Mouse (Mus musculus) thymus, adult 2 months (tissue): ENCODE measurements at regions not wholly inside any gene's neighbourhood (a gene's known extent, or its start where the extent isn't known, plus 50 kb on each side); places are given as distances from the start of the nearest gene placed in this dataset.

Experiments
- CTCF ChIP-seq: fragments of 200-500 bp; IDR thresholded peaks from 2 replicates; pipeline ENCODE4 v1.5.1; 2012; ENCODE audit warnings: mild to moderate bottlenecking, control low read depth, low read length, moderate library complexity, borderline replicate concordance; ENCODE audit not compliant: control insufficient read depth, poor library complexity, insufficient read depth; ENCODE audit errors: extremely low read depth
- POLR2A ChIP-seq: fragments of 200-500 bp; IDR thresholded peaks from 2 replicates; pipeline ENCODE4 v1.6.1; 2012; ENCODE audit warnings: mild to moderate bottlenecking, low read length, control low read depth, moderate library complexity; ENCODE audit not compliant: control insufficient read depth, poor library complexity, insufficient read depth; ENCODE audit errors: extremely low read depth

DNA sequence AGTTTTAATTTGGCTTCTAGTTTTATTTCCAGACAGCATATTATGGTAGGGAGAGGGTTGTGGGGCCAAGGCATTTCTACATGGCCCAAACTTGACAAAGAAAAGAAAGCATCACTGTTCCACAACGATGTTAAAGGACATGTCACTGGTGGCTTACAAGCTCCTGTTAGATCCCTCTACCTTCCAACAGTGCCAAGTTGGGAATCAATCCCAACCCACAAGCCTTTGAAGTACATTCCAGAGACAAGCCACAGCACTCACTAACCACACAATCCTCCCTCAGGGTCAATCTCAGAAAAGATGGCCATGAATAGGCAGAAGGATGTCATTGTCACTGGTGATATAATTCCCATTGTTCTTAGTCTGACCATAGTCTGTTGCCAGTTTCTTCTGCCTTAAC, 213.4 kb downstream of the Ube2cbp start:
- TF ChIP-seq CTCF (no peak), POLR2A (no peak)
